Mouse (Mus musculus) kidney, adult 2 months (tissue): ENCODE results near the gene Tcl1.

Experiments
- CTCF ChIP-seq: fragments of 200-500 bp; conservative IDR thresholded peaks from 2 replicates; pipeline ENCODE4 v1.5.1; 2011; ENCODE audit warnings: low read depth, mild to moderate bottlenecking, control low read depth, low read length, moderate library complexity, mixed read lengths; ENCODE audit not compliant: insufficient read depth, insufficient read length
- POLR2A ChIP-seq: fragments of 200-500 bp; IDR thresholded peaks from one replicate; pipeline ENCODE4 v1.6.1; 2011; ENCODE audit warnings: low read depth, low read length, control low read depth

GRCm38 (mm10) chr12:105234362-105234761 is 11.8 kb upstream of the Tcl1 start:
- no peak for TF ChIP-seq POLR2A
- no peak for TF ChIP-seq CTCF
